Mouse (Mus musculus): ENCODE results near the gene Zic1.

Zic1 gene

DNA sequence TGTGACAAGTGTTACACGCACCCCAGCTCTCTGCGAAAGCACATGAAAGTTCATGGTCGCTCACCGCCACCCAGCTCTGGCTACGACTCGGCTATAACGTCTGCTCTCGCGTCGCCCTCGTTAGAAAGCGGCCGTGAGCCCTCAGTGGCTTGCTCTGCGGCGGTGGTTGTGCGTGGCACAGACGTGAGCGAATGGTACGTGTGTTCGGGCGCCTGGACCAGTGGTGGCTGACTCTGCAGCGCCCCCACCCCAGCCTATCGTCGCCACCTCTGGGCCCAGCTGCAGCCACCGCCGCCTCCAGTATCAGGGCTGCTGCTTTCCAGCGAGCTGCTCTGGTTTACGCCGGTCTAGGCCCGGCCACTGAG, 18.5 kb upstream of the Zic1 start:
- DNase-seq (ENCODE audit: low spot score): no peak

DNA sequence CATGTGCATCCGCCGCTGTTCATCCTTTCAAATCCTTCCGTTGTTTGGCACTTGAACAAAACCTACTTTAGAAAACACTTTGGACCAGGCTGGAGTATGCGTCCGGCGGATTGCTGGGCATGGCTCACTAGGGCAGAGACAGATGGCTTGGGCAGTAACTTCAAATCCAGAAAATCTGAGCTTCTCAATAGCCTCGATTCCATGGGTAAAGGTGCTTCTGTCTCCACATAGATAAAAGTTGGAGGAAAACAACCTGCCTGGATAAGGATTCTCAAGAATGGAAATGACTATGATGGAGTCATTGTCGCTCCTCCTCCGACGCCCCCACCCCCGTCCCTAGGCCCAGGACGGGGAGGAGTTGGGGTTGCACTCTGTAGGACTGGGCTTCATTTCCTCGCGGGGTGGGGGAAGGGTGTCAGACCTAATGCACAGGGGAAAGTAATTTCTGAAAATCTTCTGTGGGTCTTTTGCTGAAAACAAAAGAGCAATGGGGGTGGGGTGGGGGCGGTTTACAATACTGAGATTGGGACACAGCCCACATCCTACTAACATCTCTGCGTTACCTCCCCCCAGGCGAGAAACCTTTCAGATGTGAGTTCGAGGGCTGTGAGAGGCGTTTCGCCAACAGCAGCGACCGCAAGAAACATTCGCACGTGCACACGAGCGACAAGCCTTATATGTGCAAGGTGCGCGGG, 18.0 kb upstream of the Zic1 start:
- DNase-seq (ENCODE audit: low spot score): no peak

DNA sequence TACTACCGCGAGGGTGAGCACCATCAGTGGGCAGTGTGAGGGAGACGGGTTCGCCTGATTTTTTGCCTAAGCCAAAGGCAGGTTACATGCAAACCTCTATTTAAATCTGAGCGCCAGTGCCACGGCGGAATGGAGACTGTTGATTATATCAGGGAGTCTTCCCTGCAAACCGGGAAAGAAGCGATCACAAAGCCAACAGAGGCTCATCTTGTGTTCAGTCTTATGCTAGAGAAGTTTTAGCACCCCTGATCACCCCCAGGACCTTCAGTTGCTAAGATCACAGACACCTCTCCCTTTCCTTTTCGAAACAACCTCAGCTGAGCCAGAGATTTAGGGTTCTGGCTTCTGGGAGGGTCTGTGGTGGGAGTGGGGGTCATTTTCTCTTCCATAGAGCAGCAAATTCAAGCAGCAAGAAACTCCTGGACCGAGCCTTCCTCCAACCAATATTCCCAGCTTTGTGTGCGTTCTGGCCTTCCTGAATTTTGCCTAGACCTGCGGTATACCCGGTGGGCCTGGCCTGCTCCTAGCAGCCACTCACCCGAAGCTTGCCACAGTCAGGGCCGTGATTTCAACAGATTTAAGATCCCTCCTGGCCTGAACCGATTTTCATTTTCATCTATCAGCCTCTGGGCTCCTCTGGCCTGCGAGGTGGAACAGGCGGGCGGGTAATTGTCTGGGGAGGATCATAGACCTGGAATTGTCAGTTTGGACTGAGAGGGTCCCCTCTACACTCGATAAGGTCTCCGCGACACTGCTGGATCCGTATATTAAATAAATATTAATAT, 17.1 kb upstream of the Zic1 start:
- DNase-seq (ENCODE audit: low spot score): no peak

DNA sequence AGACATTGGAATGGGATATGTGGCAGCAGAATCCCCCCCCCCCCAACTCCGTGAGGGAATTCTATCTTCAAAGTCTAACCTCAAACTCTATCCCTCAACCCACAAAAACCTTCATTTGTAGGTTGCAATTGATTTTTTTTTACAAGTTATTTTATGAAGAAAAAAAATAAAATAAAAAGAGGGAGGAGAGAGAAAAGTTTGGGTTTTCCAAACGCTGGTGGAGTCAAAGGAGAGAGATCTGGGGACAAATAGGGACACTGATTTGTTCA, 16.4 kb upstream of the Zic1 start:
- DNase-seq (ENCODE audit: low spot score): no peak

DNA sequence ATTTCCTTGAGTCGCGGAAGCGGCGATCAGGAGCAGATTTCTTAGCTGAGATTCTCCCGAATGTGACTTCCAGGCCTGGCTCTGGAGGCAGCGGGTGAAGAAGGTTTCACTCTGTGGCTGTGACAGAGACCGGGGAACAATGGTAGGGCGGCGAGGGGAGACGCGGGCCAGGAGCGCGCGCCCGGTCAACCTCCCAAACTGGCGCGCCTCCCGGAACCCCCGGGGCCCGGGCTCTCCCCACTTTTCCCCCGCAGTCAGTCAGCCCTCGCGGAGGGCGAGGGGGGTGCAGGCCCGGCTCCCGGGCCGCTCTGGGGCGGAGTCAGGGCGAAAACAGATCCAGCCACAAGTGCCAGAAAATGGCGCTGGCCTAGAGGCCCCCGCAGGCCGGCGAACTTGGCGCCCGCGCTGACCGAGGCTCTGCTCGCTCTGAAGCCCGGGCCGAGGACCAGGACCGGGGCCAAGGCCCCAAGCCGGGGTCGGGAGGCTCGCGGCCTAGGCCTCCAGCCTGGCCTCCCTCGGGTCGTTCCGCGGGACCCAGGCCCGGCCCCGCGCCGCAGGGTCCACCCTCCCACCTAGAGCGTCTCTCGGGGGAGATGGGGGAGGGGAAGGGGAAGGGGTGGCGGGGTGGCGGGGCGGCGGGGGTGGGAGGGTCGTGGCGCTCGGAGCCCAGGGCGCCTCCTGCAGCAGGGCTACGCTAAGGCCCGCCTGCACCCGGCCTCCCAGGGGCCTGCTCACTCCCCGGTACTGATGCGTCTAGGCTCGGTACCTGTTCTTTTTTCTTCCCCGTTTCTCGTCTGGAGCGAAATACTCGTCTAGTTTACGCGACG, 15.9 kb upstream of the Zic1 start:
- no peak for DNase-seq (ENCODE audit: low spot score)

DNA sequence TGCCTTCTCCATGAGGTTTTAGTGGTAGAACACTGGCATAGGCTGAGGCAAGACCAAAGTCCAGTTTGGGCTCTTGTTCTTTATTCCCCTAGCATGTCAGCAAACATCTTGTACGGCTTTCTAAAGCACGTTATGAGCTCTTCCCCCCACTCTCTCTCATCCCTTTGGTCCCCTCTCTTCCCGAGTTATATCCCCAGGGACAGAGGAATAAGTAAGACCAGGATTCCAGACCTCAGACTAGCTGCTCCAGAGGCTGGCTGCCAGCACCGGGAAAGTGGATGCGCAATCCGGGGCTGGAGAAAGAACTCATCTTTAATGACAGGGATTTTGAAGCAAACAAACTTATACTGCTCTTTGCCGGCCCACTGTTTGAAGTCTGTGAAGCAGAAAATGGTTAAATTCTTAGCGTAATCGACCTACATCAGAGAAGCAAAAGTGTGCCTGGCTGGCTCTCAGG, 14.9 kb upstream of the Zic1 start:
- no peak for DNase-seq (ENCODE audit: low spot score)

DNA sequence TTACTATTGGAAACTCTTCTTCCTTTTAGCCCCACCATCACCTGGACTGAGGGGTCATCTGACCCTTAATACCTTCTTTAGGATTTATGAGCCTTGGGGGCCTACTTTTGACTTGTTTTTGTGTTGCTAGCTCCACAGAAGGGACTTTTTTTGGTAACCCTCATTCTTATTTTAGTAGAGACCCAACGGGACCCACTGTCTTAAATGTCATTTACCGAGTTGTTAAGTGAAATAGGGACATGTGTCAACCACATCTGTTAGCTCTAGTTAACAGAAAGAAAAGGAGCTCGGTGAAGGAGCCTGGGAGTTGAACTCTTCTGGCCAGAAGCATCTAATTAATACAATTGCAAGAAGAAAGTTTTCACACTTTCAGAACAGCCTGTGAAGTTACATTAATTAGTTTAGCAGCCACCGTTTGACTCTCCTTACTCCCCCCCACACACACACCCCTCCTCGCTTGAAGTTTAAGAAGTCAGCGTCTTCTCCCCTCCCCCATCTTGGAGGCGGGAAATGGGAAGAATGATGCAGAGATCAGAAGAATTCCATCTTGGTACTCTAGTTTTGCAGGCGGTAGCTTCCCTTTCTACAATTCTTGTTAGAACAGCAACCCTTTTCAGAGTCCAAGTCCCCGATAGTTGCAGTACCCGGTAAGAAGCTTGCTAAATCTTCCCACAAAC, 14.3 kb upstream of the Zic1 start:
- DNase-seq (ENCODE audit: low spot score): no peak

DNA sequence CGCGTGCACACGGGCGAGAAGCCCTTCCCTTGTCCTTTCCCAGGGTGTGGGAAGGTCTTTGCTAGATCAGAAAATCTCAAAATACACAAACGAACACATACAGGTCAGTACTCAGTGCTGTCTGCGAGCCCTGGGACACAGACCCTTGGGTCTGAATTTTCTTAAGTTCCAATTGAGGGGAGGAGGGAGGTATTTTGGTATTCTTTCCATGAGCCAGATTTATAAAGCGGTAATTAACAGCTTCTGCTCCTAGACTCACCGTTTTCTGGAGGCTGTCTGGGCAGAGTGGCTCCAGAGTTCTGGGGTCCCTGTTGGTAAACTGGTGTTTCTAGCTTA, 13.7 kb upstream of the Zic1 start:
- DNase-seq (ENCODE audit: low spot score): no peak

DNA sequence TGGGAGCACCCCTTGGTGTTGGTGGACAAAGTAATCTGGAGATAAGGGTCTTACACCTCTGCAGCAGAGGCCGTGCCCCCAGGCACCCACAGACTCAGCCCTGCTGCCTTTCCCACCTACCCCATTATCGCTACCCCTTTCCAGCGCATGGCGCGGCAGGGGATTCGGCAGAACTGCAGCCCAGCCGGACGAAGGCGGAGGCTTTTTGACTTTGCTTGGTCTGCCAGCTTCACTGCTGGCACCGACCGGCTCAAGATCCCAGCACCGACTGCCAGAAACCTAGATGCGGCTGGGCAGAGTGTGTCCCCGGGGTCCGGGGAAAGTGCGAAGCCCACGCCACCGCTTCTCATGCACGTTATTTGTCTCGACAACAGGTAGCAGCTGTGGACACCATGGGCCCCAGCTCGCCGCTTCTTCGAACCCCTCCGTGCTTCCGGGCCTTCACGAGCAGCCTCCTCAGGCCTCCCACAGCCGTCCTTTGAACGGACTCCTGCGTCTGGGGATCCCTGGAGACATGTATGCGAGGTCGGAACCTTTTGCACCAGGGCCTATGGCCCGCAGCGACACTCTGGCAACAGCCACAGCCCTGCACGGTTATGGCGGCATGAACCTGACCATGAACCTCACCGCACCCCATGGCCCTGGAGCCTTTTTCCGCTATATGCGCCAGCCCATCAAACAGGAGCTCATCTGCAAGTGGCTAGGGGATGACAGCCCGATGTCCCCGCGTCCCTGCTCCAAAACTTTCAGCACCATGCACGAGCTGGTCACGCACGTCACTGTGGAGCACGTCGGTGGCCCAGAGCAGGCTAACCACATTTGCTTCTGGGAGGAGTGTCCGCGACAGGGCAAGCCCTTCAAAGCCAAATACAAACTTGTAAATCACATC, 13.0 kb upstream of the Zic1 start:
- no peak for DNase-seq (ENCODE audit: low spot score)

DNA sequence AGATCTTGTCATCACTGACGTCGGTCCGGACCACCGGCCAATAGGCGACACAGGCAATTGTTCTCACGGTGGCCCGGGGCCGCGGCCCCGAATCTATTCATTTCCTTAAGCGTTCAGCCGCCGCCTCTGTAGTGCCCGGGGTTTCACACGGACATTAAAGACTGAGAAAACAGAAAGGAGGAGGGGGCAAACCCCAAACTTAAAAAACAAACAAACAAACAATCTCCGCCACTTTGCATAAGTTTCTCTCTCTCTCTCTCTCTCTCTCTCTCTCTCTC, 12.2 kb upstream of the Zic1 start:
- DNase-seq (ENCODE audit: low spot score): no peak

DNA sequence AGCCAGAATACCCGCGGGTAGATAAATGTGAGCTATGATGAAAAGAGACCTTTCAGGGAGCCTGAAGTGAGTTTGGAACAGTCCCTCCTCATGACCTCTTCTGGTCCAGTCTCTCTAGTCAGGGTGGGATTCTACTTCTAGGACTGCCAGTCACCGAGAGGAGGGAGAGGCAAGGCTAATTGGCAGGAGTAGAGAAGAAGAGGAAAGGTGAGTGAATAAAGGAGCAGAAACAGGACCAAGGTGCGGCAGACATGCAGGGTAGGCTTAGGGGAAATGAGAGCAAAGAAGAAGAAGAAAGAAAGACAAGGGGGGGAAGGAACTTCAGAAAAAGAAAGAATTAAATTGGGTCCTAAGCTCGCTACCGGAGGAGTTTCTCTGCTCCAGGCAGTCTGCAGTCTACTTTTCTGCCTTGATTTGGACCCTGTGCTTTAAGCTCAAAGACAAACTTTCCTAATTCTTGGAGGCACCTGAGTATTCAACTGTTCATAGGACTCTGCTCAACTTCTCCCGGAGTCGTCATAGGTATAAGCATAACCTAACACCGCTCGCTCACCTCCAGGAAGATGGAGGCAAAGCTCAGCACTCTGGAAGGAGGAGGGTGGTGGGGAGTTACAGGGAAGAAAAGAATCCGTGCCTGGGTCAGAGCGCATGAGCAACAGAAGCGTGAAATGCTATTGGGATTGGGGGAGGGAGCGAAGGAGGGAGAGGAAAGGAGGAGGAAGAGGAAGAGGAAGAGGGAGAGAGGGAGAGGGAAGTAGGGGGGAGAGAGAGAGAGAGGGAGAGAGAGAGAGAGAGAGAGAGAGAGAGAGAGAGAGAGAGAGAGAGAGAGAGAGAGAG, 11.6 kb upstream of the Zic1 start:
- DNase-seq (ENCODE audit: low spot score): no peak

DNA sequence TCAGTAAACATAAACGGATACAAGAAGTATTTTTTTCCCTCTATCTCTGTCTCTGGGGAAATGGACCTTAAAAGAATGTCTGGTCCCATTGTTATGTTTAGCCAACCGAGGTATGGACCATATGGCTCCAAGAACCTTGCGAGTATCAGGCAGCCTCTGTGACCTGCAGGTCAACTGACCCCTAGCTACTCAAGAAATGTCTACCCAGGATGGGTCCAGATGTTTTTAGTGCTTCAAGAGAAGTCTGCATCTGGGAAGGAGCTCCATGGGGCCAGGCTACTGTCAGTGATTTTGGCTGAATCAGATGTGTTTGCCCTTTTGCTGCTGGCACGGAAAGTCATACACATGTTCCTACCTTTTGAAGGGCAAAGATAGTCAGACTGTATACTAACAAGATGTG, 9.1 kb upstream of the Zic1 start:
- no peak for DNase-seq (ENCODE audit: low spot score)

DNA sequence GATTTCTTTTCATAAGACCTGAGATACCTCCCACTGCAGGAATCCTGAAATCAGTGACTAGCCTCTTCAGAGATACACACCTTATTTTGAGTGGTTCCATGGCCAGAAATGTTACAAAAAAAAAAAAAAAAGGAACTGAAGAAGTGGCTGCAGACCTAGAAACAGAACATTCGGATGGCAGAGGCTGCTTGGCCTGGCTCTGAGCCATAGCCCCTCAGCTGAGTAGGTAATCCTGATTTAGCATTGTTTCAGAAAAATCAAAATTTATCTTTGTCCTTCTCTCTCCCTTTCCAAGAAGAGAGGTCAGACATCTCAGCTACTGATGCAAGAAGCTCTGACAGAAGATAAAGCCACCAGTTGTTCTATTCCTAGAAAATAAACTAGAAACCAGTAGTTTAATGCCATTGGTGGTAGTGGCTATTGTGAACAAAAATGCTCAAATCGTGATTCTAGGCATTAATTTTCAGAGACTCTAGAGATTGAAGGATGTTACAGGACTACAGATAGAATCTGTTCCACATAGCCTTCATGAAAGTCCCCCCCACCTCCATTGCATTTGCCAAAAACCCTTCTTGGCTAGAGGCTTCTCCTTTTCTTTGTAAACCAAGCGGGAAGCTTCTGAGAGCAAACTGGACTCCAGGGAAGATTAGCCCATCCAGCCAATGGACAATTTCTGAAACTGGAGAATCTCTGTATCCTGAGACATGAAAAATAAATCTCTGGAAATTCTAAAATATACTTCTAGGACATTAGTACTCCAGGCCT, 8.4 kb upstream of the Zic1 start:
- DNase-seq (ENCODE audit: low spot score): no peak

DNA sequence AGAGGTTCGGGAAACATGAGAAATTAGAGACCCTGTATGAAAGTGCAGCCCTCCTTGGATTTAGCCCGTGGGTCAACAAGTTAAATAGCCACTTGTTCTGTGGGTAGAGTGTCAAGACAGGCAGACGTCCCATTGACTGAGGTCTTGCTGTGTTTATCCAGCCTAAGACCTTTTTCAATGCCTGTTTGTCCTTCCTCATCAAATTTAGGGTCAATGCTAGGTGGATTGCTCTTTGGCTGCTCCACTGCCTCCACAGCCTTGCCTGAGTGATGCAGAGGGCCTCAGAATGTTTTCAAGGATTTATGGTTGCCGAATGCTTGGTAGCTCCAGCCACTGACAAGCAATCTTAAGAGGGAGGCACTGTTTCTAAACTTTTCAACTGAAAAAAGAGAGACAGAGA, 6.0 kb upstream of the Zic1 start:
- no peak for DNase-seq (ENCODE audit: low spot score)

DNA sequence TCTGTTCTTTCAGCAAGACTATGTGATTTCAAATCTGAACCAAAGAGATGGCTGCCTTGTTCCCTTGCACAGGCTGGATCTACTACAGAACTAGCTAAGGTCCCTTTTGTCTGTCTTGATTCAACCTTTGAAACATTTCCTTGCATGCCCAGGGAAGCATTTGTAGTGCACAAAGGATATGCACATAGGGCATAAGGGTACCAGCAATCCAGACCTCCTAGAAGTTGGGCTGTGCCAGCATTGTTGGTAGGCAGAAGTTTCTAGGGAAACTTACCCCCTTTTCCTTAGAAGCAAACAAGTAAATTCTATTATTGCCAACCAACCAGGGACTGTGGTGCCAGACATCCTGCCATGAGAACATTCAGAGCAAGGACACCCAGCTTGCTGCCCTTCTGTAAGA, 5.4 kb upstream of the Zic1 start:
- DNase-seq (ENCODE audit: low spot score): no peak

DNA sequence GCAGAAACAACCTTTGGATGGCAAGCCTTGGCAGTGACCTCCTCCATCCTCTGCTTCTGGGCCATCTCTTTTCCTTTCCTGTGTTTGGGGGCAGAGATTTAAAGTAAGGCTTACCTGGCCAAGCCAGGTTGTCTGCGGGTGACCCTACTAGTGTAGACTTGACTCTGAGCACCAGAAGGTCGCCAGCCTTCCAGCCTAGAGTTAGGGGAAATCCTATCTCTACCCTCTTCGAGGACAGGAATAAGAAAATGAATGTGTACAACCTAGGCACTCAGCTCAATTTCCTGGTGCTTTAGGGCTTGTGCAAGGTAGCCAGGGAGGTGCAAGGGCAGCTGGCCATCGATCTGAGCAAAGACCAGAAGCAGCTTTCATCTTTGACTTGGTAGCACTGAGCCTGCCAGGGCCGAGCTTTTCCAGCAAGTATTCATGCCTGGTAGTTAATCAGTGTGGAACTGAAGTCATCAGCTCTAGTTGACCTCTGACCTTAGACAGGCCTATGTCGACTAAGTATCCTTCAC, 4.6 kb upstream of the Zic1 start:
- no peak for DNase-seq (ENCODE audit: low spot score)

DNA sequence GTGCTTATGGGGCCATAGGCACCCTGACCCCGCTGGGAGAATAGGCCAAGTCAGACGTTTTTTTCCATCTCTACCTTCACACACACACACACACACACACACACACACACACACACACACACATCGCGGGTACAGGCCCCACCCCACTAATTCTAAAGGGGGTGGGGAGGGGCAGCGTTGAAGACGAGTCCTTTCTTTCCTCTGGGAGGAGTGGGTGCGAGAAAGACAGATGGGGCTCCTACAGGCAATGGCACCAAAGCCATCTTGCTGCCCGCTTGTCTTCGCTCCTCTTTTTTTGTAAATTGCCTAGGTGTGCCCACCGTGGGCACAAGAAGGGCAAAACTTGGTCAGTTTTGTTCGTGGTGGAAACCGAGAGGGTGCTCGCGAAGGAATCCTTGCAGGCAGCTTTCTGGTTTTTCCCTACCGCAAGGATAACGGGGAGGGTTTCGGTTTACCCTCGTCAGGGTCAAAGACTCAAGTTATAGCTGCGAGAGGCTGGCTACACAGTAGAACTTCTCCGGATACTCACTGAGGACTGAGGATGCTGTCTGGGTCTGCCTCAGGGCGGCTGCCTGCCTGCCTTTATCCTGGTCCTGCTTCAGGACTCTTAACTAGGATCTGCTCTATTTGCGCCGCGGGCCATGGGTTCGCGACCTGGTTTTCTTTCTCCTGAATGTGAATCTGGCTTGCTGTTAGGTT, 3.8 kb upstream of the Zic1 start:
- no peak for DNase-seq (ENCODE audit: low spot score)

DNA sequence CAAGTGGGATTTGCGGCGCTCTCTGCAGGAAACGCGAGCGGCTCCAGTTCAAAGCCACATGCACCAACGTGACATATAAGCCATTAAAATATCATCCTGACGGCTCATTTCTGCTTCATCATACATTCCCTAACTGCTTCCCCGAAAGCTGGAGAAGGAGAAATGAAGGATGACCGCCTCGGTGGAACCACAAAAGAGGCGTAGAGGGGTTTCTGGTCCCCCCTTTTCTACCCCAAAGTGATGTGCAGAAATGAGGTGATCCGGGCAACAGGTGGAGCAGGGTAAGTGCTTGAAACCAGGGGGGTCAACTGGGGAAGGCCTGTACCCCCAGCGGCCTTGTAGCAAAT, 3.3 kb upstream of the Zic1 start:
- DNase-seq (ENCODE audit: low spot score): no peak

DNA sequence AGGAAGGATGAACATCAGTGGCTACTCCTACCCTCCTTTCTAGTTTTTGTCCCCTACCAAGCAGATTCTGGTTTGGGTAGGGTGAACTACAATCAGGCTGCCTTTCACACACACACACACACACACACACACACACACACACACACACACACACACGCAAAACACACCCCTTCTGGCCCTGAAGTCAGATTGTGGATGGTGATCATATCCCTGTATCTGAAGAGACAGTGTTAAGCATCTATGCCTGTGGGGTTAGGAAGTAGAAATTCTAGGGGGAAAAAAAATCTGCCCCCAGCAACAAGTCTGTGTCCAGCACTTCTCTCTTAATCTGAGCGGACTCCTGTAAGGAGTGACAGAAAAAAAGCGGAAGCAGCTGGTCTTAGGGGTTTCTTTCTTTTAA, 2.5 kb upstream of the Zic1 start:
- no peak for DNase-seq (ENCODE audit: low spot score)
